ENCODE assay signal across 18 mouse cellular contexts in genomic region chr1:175032015-175032414, GRCm38 (mm10).
A peak's percentile ranks its signal among the peaks of the same experiment; 100 is the strongest.
DNase-seq lines count a peak whose midpoint lies in the region; ATAC-seq lines count a peak whose summit lies in the region.
"Had no signal": no experiment of that assay in that cellular context is flagged by ENCODE, and none has a peak within 500 bp of the region (broad histone marks: within the 10 kb centered on the region; RNA-seq: fewer than 3 reads in every experiment).

No protein-coding gene starts in this region.

- H3K4me1 ChIP-seq in forebrain, embryonic 14.5 days (ENCODE audit: control insufficient read depth, insufficient read depth, low read length): peaks cover 2% of the 10 kb centered on the region; the same call in 1 of the 2 replicates
- no peaks in the 10 kb centered on the region for H3K4me1 ChIP-seq in forebrain, embryonic 15.5 days
- H3K4me1 ChIP-seq in midbrain, embryonic 14.5 days (ENCODE audit: control insufficient read depth, insufficient read depth, low read length): no peaks in the 10 kb centered on the region; the same call in 1 of the 2 replicates
- H3K4me1 ChIP-seq in midbrain, embryonic 11.5 days (ENCODE audit: control insufficient read depth, insufficient read depth, low read length): peaks cover 3% of the 10 kb centered on the region; the same call in 1 of the 2 replicates
- H3K4me1 ChIP-seq: liver, embryonic 15.5 days had no signal

- peak; percentile 16 for DNase-seq in forebrain, embryonic 14.5 days (ENCODE audit: low spot score)
- DNase-seq in midbrain, embryonic 14.5 days: peak; percentile 31
- DNase-seq in midbrain, embryonic 11.5 days (ENCODE audit: low spot score, missing footprints): no peak
- peak; percentile 46 for DNase-seq in forelimb bud, embryonic 11.5 days (ENCODE audit: low read depth, low spot score)
- DNase-seq in telencephalon, adult 2 months (ENCODE audit: low read depth, low spot score): peak; percentile 16
- no peak for DNase-seq in natural killer cell, adult 2 months (ENCODE audit: low spot score in 2 of 2)
- DNase-seq: cerebellum, postnatal 14 days; heart, adult 2 months; kidney, adult 11 months; kidney, postnatal 10 days; lung, postnatal 10 days; right cerebral cortex, postnatal 25 days; thymus, postnatal 14 days had no signal

- no peak overlapping the region for H3K4me2 ChIP-seq in forebrain, embryonic 14.5 days (ENCODE audit: low read length)
- H3K4me2 ChIP-seq in forebrain, embryonic 15.5 days (replicated peaks): no peak overlapping the region
- no peak overlapping the region for H3K4me2 ChIP-seq in midbrain, embryonic 14.5 days (ENCODE audit: low read length)
- no peak overlapping the region for H3K4me2 ChIP-seq in midbrain, embryonic 11.5 days
- H3K4me2 ChIP-seq: liver, embryonic 15.5 days had no signal

- H3K36me3 ChIP-seq in forebrain, embryonic 14.5 days (ENCODE audit: control insufficient read depth, insufficient read depth, low read length): no peaks in the 10 kb centered on the region
- H3K36me3 ChIP-seq in forebrain, embryonic 15.5 days: no peaks in the 10 kb centered on the region
- no peaks in the 10 kb centered on the region for H3K36me3 ChIP-seq in midbrain, embryonic 14.5 days (ENCODE audit: control insufficient read depth, insufficient read depth, low read length)
- H3K36me3 ChIP-seq in midbrain, embryonic 11.5 days (ENCODE audit: control insufficient read depth, insufficient read depth, low read length): no peaks in the 10 kb centered on the region
- H3K36me3 ChIP-seq: liver, embryonic 15.5 days had no signal

- H3K27me3 ChIP-seq in forebrain, embryonic 14.5 days (replicated peaks; ENCODE audit: control insufficient read depth, insufficient read depth, low read length): no peaks in the 10 kb centered on the region
- H3K27me3 ChIP-seq in forebrain, embryonic 15.5 days: no peaks in the 10 kb centered on the region
- H3K27me3 ChIP-seq in midbrain, embryonic 14.5 days (ENCODE audit: control insufficient read depth, insufficient read depth, low read length): no peaks in the 10 kb centered on the region
- no peaks in the 10 kb centered on the region for H3K27me3 ChIP-seq in midbrain, embryonic 11.5 days (ENCODE audit: control insufficient read depth, insufficient read depth, low read length)
- H3K27me3 ChIP-seq: liver, embryonic 15.5 days; Patski had no signal

- no peak overlapping the region for H3K9ac ChIP-seq in forebrain, embryonic 14.5 days (ENCODE audit: low read length)
- H3K9ac ChIP-seq in forebrain, embryonic 15.5 days (replicated peaks): no peak overlapping the region
- H3K9ac ChIP-seq in midbrain, embryonic 14.5 days (replicated peaks; ENCODE audit: low read length): no peak overlapping the region
- H3K9ac ChIP-seq in midbrain, embryonic 11.5 days (ENCODE audit: low read length): no peak overlapping the region
- H3K9ac ChIP-seq: liver, embryonic 15.5 days had no signal

- ATAC-seq in forebrain, embryonic 14.5 days: no peak
- no peak for ATAC-seq in forebrain, embryonic 15.5 days (replicated peaks)
- ATAC-seq in midbrain, embryonic 14.5 days (ENCODE audit: low FRiP score, low TSS enrichment): no peak
- no peak for ATAC-seq in midbrain, embryonic 11.5 days (ENCODE audit: low FRiP score)
- ATAC-seq: activated CD4-positive, CD25-positive, alpha-beta regulatory T cell, adult 4 months; Patski had no signal

- H3K27ac ChIP-seq in forebrain, embryonic 14.5 days (ENCODE audit: low read depth, low read length): no peak overlapping the region
- no peak overlapping the region for H3K27ac ChIP-seq in forebrain, embryonic 15.5 days (replicated peaks)
- no peak overlapping the region for H3K27ac ChIP-seq in midbrain, embryonic 14.5 days (replicated peaks; ENCODE audit: low read depth, low read length)
- H3K27ac ChIP-seq in midbrain, embryonic 11.5 days (ENCODE audit: low read depth, low read length): no peak overlapping the region
- H3K27ac ChIP-seq: heart, adult 2 months; liver, embryonic 15.5 days; stomach, postnatal 0 days had no signal

- WGBS in forebrain, embryonic 14.5 days: 27% methylated on average over 6 of the region's 6 CpGs
- 36% methylated on average over 6 of the region's 6 CpGs for WGBS in forebrain, embryonic 15.5 days
- 43% methylated on average over 6 of the region's 6 CpGs for WGBS in midbrain, embryonic 14.5 days
- WGBS in midbrain, embryonic 11.5 days: 61% methylated on average over 6 of the region's 6 CpGs

- H3K9me3 ChIP-seq in forebrain, embryonic 14.5 days (replicated peaks; ENCODE audit: control insufficient read depth, low read length): no peaks in the 10 kb centered on the region
- H3K9me3 ChIP-seq in forebrain, embryonic 15.5 days: no peaks in the 10 kb centered on the region
- no peaks in the 10 kb centered on the region for H3K9me3 ChIP-seq in midbrain, embryonic 14.5 days (ENCODE audit: control insufficient read depth, low read length)
- H3K9me3 ChIP-seq in midbrain, embryonic 11.5 days (ENCODE audit: control insufficient read depth, low read length): no peaks in the 10 kb centered on the region
- H3K9me3 ChIP-seq: liver, embryonic 15.5 days had no signal

- H3K4me3 ChIP-seq in forebrain, embryonic 14.5 days (ENCODE audit: low read depth, low read length): no peak overlapping the region
- no peak overlapping the region for H3K4me3 ChIP-seq in forebrain, embryonic 15.5 days
- H3K4me3 ChIP-seq in midbrain, embryonic 14.5 days (replicated peaks; ENCODE audit: low read depth, low read length): no peak overlapping the region
- no peak overlapping the region for H3K4me3 ChIP-seq in midbrain, embryonic 11.5 days (ENCODE audit: low read depth, low read length)
- H3K4me3 ChIP-seq: heart, adult 2 months; liver, embryonic 15.5 days had no signal

Comparison
In these comparisons a context has a peak if more than half of its experiments do, and no peak if none do; other contexts are left out.
1. DNase-seq: peak in forebrain, embryonic 14.5 days (single experiment), midbrain, embryonic 14.5 days (single experiment), forelimb bud, embryonic 11.5 days (single experiment) and telencephalon, adult 2 months (single experiment); none in midbrain, embryonic 11.5 days (single experiment) and natural killer cell, adult 2 months (0 of 2).